Mouse (Mus musculus) small intestine, adult 2 months (tissue): ENCODE data around the gene Dclre1b. TPM values are rescaled to one million over a fixed set of nuclear protein-coding genes. Genes with fewer than 3 reads are reported as not detected.
A peak's percentile ranks its signal among the peaks of the same experiment; 100 is the strongest.

ENCODE experiments used
- H3K27ac ChIP-seq: fragments of 200-500 bp; 2 replicates; pipeline ENCODE4 v1.5.1; 2012; ENCODE audit warnings: low read depth, low read length, control low read depth, inconsistent platforms; ENCODE audit not compliant: insufficient read depth
- H3K27me3 ChIP-seq: fragments of 200-500 bp; 2 replicates; pipeline ENCODE4 v1.6.1; 2012; ENCODE audit warnings: mild to moderate bottlenecking, moderate library complexity, low read length, inconsistent platforms; ENCODE audit not compliant: control insufficient read depth, insufficient read depth
- H3K36me3 ChIP-seq: fragments of 200-500 bp; 2 replicates; pipeline ENCODE4 v1.6.1; 2012; ENCODE audit warnings: mild to moderate bottlenecking, low read length, control low read depth, inconsistent platforms; ENCODE audit not compliant: control insufficient read depth, insufficient read depth
- H3K4me1 ChIP-seq: fragments of 200-500 bp; 2 replicates; pipeline ENCODE4 v1.6.1; 2012; ENCODE audit warnings: low read length, inconsistent platforms, mixed read lengths; ENCODE audit not compliant: control insufficient read depth, insufficient read depth, insufficient read length
- H3K4me3 ChIP-seq: fragments of 200-500 bp; 2 replicates; pipeline ENCODE4 v1.5.1; 2012; ENCODE audit warnings: low read depth, mild to moderate bottlenecking, control low read depth, inconsistent platforms, low read length, moderate library complexity
- CTCF ChIP-seq: fragments of 200-500 bp; IDR thresholded peaks from 2 replicates; pipeline ENCODE4 v1.5.1; 2012; ENCODE audit warnings: low read depth, mild to moderate bottlenecking, control low read depth, inconsistent platforms, low read length, moderate library complexity, mixed read lengths; ENCODE audit not compliant: insufficient replicate concordance, insufficient read length; ENCODE audit errors: extremely low read depth
- POLR2A ChIP-seq: fragments of 200-500 bp; IDR thresholded peaks from 2 replicates; pipeline ENCODE4 v1.6.1; 2012; ENCODE audit warnings: low read depth, mild to moderate bottlenecking, control low read depth, inconsistent platforms, low read length, moderate library complexity
- WGBS: fragments of 180-500 bp; shearing (Covaris S2); methylation state at CpG from one replicate; pipeline ENCODE4 v1.1.7; 2018; 5-methylcytosine and 5-hydroxymethylcytosine counted together
- polyA plus RNA-seq: library from polyadenylated mRNA; depleted of rRNA; stranded (reverse); fragments of >200 nt; gene quantifications from 2 replicates; pipeline ENCODE4 v1.2.3, GENCODE M21; 2012

The Dclre1b gene
- polyA plus RNA-seq, 1 experiment, result 5.3 TPM

DNA sequence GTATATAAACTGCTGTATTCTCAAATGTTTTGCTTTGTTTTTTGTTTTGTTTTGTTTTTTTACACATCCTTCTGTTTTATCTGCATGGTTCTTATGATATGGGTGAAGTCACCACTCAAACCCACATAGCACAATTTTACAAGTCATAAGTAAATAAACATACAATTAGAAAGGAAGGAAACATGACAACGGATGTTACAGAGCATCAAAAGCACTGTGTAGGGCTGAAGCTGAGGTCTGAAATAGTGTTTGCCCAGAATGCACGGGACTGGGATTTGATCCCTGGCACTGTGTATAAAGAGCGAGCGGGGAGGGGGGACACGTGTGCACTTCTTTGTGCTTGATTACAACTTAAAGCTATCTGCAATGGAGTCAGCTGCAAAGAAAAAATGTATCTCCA, 28.5 kb downstream of the Dclre1b start:
- TF ChIP-seq CTCF (no peak), POLR2A (no peak)
- 75% methylated on average over 5 of the region's 5 CpGs for WGBS
- H3K36me3 ChIP-seq, result peaks cover 10% of the 10 kb centered on the region
- no peaks in the 10 kb centered on the region for H3K27me3 ChIP-seq
- H3K27ac ChIP-seq, result no peak overlapping the region
- no peak overlapping the region for H3K4me3 ChIP-seq
- H3K4me1 ChIP-seq, result peaks cover 11% of the 10 kb centered on the region; the same call in 1 of the 2 replicates

DNA sequence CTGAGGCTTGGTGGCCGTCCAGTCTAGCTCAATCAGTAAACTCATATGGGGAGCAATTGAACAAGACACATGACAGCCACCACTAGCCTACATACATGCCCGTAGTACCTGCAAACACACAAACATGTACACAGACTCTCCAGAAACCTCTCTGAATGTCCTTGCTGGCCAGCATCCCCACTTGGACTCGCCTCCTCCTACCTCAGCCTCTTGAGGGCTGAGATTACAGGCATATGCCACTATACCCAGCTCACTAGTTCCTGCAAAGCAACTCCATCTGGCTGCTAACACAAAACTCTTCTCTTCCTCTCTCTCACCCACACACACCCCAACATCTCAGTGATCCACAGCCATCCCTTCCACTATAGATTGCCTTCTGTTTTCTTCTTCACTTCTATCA, 29.0 kb downstream of the Dclre1b start:
- H3K27ac ChIP-seq, result peak overlapping the region; percentile 9; the same call in 1 of the 2 replicates
- peaks cover 10% of the 10 kb centered on the region for H3K36me3 ChIP-seq
- TF ChIP-seq CTCF, result no peak
- TF ChIP-seq POLR2A, result no peak
- 88% methylated on average over 3 of the region's 3 CpGs for WGBS
- no peaks in the 10 kb centered on the region for H3K27me3 ChIP-seq
- no peak overlapping the region for H3K4me3 ChIP-seq
- H3K4me1 ChIP-seq, result peaks cover 11% of the 10 kb centered on the region; the same call in 1 of the 2 replicates

DNA sequence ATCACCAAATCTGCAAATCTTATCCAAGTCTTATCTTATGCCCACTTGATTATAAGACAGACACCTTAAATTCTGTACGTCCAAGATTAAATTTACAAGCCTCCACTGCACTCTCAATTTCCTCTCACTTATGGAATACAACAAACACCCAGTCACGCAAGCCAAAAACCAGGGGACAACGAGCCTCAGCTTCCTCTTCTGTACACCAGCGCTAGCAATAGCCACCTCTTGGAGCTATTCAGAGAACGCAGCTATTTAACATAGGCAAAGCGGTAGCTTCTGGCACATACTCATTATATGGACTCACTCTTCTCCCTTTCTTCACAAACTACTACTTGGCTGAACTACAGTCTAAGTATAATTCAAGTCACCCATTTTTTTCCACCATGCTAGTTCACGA, 30.1 kb downstream of the Dclre1b start:
- Histone ChIP-seq H3K36me3 (peaks cover 10% of the 10 kb centered on the region), H3K4me1 (peaks cover 8% of the 10 kb centered on the region; the same call in 1 of the 2 replicates), H3K27me3 (no peaks in the 10 kb centered on the region), H3K4me3 (no peak overlapping the region), H3K27ac (no peak overlapping the region)
- WGBS, result 69% methylated on average over 7 of the region's 7 CpGs
- TF ChIP-seq CTCF (no peak), POLR2A (no peak)

DNA sequence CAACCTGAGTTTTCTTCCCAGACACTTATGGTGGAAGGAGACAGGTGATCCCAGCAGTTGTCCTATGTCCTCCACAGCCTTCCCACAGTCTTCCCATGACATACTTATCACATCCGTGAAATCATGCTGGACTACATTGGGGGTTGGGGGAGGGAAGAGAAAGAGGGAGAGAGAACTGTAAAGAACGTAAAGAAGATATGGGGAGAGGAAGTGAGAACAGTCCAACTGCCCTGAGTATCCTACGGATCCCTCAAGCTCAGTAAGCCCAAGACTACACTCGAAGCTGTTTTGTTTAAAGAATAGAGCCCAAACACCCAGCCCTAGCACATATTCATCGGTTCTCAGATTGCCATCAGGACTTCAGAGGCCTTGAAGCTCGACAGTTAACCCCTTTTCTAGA, 30.6 kb downstream of the Dclre1b start:
- peaks cover 12% of the 10 kb centered on the region for H3K36me3 ChIP-seq
- H3K27me3 ChIP-seq, result no peaks in the 10 kb centered on the region
- peaks cover 8% of the 10 kb centered on the region; the same call in 1 of the 2 replicates for H3K4me1 ChIP-seq
- 63% methylated on average over 6 of the region's 6 CpGs for WGBS
- no peak for TF ChIP-seq POLR2A
- no peak for TF ChIP-seq CTCF
- H3K27ac ChIP-seq, result 0 out of 2 replicates have a peak overlapping the region, but pooled peaks have one; percentile 13
- no peak overlapping the region for H3K4me3 ChIP-seq

DNA sequence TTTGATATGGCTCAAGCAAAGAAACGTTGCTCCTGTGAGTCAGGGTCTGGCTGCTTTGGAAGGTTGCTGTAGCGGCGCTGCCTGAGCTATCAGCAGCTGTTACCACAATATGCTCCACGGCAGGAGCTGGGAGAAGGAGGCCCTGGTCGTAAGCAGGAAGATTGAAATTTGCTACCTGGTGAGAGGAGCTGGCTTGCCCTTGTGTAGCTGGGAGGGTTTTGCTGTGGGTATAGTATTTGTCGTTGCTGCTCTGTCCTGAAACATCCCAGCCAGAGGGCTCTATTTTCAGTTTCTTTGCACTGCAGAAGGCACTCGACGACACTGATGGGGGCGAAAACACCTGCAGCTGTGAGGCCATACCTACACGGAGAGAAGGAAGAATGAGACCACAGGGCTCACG, 31.3 kb downstream of the Dclre1b start:
- peaks cover 12% of the 10 kb centered on the region; the same call in 1 of the 2 replicates for H3K4me1 ChIP-seq
- peak overlapping the region; percentile 23; the same call in 1 of the 2 replicates for H3K4me3 ChIP-seq
- H3K36me3 ChIP-seq, result peaks cover 13% of the 10 kb centered on the region
- no peak for TF ChIP-seq CTCF
- H3K27ac ChIP-seq, result peak overlapping the region; percentile 44
- no peaks in the 10 kb centered on the region for H3K27me3 ChIP-seq
- 77% methylated on average over 11 of the region's 11 CpGs for WGBS

DNA sequence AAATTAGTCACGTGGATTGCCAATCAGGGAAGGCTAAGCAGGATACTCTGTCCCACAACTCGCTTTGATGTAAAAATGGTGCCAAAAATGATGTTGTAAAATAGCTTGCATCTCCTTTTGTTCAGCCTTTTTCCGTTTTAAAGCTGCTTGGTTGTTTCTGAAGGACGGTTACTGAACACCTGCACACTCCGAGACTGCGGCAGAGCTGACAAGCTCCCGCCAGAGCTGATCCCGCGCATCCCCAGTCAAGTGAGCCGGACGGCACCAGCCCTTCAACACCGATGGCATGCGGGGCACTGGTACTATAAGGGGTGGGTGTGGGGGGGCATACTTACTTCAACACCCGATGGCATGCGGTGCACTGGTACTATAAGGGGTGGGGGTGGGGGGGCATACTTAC, 35.2 kb downstream of the Dclre1b start:
- H3K4me3 ChIP-seq, result peak overlapping the region; percentile 9; the same call in 1 of the 2 replicates
- peaks cover 22% of the 10 kb centered on the region for H3K36me3 ChIP-seq
- H3K27ac ChIP-seq, result peak overlapping the region; percentile 43; the same call in 1 of the 2 replicates
- WGBS, result 77% methylated on average over 15 of the region's 15 CpGs
- H3K27me3 ChIP-seq, result no peaks in the 10 kb centered on the region
- TF ChIP-seq CTCF, result no peak
- no peak for TF ChIP-seq POLR2A
- H3K4me1 ChIP-seq, result peaks cover 4% of the 10 kb centered on the region; the same call in 1 of the 2 replicates

DNA sequence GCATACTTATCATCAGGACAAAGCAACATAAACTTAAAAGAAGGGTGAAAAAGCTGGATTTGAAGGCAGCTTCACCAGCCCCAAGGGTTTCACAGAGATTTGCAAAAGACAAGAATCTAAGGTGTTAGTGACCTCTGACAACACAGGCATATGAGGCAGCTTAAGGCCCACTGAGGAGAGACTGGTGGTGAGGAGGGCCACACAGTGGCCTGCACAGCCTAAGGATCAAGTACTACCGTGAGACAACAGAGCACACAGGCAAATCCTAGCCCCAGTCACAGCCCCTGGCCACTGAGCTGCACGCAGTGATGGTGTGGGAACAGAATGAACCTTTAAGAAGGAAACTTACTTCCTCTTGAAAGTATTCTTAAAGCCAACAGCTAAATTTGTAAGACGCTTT, 35.7 kb downstream of the Dclre1b start:
- no peak overlapping the region for H3K4me3 ChIP-seq
- 75% methylated on average over 3 of the region's 3 CpGs for WGBS
- peak overlapping the region; percentile 86 for H3K27ac ChIP-seq
- peaks cover 24% of the 10 kb centered on the region for H3K36me3 ChIP-seq
- TF ChIP-seq CTCF (no peak), POLR2A (no peak)
- no peaks in the 10 kb centered on the region for H3K27me3 ChIP-seq
- peaks cover 4% of the 10 kb centered on the region; the same call in 1 of the 2 replicates for H3K4me1 ChIP-seq
